Mouse (Mus musculus) embryo, embryonic 9.5 days (tissue): ENCODE measurements at regions not wholly inside any gene's neighbourhood (a gene's known extent, or its start where the extent isn't known, plus 50 kb on each side); places are given as distances from the start of the nearest gene placed in this dataset.

ENCODE experiments used
- DNase-seq: peaks from one replicate; pipeline ENCODE4 v3.0.0-alpha.2; 2017; ENCODE audit errors: extremely low spot score

- peak; percentile 75 for DNase-seq
Measured at GRCm38 (mm10) chr4:105390378-105390777, 233.2 kb downstream of the Plpp3 start.

- no peak for DNase-seq
Measured at GRCm38 (mm10) chr4:105394366-105394765, 237.2 kb downstream of the Plpp3 start.

GRCm38 (mm10) chr4:105397451-105397850 is 240.3 kb downstream of the Plpp3 start:
- DNase-seq = no peak

- no peak for DNase-seq
Measured at GRCm38 (mm10) chr4:105402021-105402420, 244.9 kb downstream of the Plpp3 start.

DNA sequence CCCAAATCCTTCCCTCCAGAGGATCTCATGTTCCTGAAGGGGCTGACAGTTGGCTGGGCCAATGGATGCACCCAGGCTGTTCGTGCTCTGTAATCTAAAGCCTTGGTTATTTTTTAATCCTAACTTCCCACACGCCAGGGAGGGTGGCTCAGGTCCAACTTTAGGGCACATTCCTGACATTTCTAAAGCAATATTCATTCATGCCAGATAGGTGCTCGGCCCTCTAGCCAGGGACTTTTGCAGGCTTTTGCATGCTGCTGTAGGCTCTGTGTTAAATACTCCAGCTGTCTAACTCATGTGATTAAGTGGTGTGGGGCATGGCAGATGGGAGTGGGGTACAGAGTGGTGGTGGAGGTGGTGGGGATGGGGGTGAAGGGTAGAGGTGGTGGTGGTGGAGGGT is 246.0 kb downstream of the Plpp3 start:
- DNase-seq = no peak

DNA sequence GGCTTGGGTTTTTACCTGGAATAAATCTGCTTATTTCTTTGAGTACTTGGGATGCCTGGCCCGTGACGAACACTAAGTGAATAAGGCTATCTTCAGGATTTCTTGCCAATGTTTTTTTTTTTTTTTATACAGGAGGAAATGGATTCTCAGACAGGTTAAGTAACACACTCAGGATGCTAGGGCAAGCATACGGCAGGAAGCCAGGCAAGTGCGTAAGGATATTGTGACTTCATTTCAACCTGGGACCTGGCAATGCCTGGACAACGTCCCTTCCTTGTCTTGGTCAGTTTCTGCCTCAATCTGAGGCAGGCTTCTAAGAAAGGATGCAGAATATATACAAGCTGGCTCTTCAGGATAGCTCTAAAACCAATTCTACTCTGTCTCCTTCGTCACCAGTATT is 246.5 kb downstream of the Plpp3 start:
- DNase-seq = no peak

- DNase-seq = no peak
Measured at GRCm38 (mm10) chr4:105405728-105406127, 248.6 kb downstream of the Plpp3 start.

DNA sequence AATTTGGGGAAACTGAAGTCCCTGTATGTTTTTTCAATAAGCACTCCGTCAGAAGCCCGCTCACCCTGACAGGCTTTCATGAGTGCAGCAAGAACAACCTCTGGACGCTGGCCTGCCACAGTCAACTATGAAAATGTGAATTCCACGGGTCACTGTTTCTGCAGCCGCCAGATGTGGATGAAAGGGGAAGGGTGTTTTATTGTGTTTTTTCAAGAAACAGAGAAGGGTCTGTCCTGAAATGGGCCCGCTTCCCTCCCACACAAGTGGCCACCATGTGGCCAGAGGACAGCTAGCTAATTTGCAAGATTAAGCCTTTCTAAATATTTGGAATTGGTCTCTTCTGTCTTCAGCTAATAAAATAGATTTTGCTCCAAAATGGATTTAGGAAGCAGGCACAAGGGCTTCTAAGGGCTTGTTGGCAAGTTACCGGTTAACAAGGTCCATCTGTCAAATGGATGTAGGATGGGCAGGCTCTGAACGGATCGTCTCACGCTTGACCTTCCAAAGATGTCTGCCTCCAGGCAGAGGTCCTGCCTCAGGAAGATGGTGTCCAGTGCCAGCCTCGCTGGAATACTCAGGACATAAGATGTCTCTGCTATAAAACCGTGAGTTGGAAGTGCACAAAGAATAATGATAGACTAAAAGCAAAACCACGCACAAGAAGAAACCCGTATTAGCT is 249.8 kb downstream of the Plpp3 start:
- peak; percentile 57 for DNase-seq

- DNase-seq = no peak
Measured at GRCm38 (mm10) chr4:105408896-105409295, 251.7 kb downstream of the Plpp3 start.

- DNase-seq = no peak
Measured at GRCm38 (mm10) chr4:105417166-105417565, 260.0 kb downstream of the Plpp3 start.

- no peak for DNase-seq
Measured at GRCm38 (mm10) chr4:105422466-105422865, 265.3 kb downstream of the Plpp3 start.

DNA sequence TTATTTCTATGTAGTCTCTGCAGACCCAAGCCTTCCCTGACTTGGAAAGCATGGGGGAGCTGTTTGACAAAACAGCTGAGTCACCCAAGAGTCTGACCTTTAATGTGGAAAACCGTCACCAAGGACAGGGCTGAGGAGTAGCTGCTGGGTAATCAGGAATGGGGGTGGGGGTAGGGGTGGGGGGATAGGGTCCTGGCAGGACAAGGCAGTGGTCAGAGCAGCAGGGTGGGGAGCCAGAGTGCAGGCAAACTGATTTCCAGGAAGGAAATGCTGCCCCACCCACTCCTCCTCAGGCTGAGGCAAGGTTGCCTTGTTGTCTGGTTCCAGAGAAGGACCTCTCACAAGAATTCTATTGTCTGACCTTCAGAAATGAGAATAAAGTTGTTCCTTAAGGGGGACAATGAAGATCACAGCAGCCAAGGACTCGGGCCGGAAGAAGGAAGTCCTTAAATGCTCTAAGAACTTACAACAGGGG is 266.6 kb downstream of the Plpp3 start:
- no peak for DNase-seq

DNA sequence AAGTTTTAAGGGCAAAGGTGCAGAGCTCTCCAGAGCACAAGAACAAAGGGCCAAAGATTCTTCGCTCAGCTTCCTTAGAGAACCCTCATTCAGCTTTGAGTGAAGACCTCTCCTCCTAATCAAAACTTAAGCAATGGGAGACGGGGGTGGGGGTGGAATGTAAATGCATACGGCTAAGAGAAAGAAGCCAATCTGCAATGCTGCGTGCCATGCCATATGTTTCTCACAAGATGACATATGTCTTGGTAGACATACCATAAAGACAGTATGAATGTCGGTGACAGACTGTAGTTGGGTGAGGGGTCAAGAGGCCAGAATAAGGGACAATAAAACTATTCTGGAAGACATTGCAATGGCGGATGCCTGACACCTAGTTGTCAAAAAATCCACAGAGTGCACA is 267.9 kb downstream of the Plpp3 start:
- no peak for DNase-seq

GRCm38 (mm10) chr4:105427581-105427980 is 270.4 kb downstream of the Plpp3 start:
- DNase-seq = no peak

DNA sequence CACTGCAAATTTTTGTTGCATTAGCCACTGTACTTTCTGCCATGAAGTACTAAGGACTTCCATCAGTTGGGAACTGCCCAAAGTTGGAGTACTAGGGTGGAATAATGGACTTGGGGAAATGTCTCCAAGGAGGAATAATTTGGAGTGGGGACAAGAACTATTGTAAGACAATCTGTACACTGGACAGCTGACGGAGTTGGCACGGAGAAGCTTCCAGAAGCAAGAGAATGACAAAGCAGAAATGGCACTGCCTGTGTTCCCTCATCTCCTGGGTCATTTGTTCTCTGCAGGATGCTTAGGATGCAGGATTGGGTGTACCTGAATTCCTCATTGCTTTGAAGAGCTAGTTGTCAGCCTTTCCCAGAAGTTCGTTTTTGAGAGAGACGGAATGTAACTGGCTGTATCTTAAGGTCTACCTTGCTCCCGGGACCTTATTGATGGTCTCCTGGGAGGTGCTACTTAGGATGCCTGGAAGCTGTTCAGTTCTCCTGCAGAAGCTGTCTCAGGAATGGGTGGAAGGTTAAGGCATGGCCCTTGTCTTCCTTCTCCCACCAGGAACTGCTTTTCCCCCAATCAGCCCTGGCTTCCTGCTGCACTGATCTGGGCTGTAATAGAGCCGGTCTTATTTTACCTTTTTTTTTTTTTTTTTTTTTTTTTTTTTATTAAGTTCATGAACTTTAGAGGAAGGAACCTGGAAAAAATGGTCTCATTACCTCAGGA is 272.4 kb downstream of the Plpp3 start:
- no peak for DNase-seq

- no peak for DNase-seq
Measured at GRCm38 (mm10) chr4:105432461-105432860, 275.3 kb downstream of the Plpp3 start.

- DNase-seq = no peak
Measured at GRCm38 (mm10) chr4:105437141-105437540, 280.0 kb downstream of the Plpp3 start.

DNA sequence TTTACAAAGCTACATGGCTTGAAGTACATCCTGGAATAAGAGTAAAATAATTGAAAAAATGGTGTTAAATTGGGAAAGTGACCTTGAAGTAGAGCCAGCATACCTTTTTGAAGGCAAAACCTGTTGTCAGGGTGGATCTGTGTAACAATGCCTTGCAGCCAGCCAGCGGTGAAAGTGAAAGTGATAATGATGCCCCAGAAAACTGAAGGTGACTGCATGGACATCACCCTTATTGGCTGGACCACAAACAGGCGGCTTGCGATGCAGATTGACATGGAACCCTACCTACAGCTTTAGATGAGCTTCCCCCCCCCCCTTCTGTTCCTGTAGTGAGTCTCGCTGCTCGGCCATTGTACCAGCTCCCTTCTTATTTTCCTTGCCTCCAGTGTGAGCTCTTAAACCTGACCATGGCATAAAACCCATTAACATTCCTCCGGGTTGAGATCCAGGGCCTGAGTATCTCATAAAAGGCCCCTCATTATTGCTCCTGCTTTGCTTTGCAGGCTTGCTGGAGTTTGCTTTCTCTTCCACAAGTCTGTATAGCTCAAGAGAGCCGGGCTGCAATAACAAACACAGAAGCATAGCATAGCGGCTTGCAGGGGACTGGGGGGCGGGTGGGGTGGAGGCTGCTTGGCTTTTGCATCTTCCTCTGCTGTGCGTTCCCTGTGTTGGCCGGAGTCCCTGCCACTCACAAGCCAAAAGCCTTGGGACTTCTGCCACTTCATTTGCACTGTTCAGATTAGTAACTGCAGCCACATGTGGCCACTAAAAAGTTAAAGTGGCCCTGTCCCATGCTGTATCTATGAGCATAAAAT is 292.1 kb downstream of the Plpp3 start:
- DNase-seq = no peak

DNA sequence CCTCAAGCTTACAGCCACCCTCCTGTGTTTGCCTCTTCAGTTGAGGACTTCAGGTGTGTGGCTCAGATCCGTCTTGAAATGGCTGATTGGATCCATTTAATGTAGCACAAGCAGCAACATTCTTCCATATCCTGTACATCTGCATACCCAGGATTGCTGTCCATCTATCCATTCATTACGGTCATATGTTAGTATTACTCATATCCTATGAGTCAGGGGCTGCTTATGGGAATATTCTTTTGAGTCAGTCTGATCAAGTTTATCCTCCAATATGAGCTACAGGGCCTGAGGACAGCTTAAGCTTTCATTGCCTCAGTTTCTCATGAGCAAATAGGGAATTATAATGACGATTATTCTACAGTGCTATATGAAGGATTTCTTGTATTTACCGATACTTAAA is 293.7 kb downstream of the Plpp3 start:
- DNase-seq = no peak

DNA sequence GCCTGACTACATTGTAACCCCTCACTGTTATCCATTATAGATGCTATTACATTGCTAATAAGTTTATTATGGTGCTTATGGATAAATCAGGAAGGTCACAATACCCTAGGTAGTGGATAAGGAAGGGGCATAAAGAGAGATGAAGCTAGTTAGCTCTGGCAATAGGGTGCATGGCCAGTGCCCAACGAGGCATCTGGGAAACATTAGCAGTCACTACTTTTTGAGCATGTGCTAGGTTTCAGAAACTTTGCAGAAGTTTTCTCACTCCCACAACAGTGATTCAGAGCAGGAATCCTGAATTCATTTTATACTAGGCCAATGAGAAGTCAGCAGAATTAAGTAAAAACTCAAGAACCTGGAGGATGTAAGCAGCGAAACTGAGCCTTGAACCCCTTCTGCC is 294.7 kb downstream of the Plpp3 start:
- no peak for DNase-seq

GRCm38 (mm10) chr4:105456955-105457621 is 299.9 kb downstream of the Plpp3 start:
- no peak for DNase-seq
